Mouse (Mus musculus) urinary bladder, postnatal 14 days (tissue): ENCODE data around the gene Tle2.
A peak's percentile ranks its signal among the peaks of the same experiment; 100 is the strongest.

Experiments
- DNase-seq: peaks from one replicate; pipeline ENCODE4 v3.0.0; 2021; ENCODE audit warnings: low spot score

Gene Tle2

DNA sequence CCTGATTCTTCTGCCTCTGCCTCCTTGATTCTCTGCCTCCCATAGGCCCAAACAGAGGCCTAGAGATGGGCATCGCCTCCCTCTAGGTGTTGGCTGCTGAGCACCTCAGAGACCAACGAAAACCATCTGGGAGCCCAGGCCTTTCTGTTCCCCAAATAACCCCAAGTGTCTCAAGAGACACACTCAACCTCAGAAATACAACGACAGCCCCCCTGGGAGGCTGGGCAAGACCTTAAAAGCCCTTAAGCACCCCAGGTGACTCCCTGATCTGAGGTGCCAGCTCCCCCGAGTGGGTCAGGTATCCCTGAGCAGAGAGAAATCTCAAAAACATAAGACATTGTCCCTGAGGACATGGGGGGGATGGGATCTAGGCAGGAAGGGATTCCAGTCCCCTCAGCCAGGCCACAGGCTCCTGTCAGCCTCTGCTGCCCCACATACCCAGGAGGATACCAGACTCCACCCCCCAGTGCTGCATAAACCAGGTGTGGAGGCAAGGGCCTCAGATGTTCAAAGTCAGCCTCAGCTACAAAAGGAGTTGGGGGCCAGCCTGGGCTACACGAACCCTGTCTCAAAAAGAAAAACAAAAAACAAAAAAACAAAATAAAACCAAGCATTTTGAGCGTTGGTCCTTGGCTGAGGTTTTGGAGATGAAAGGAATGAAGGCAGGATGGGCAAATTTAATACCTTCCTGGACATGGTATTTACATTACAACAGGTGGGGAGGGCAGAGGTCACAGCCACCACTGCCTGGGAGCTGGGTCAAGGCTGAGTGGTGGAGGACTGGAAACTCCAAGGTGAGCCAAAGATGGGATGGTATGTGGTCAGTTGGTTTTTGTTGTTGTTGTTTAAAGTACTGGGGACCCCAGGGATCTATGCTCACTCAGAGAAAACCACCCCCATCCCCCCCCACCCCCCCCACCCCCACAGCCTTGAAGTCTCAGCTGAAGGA lies 20.3 kb upstream of the Tle2 start:
- no peak for DNase-seq

GRCm38 (mm10) chr10:81556282-81556681 lies 18.1 kb upstream of the Tle2 start:
- no peak for DNase-seq

- DNase-seq: no peak
Measured at GRCm38 (mm10) chr10:81557491-81557890, 16.9 kb upstream of the Tle2 start.

GRCm38 (mm10) chr10:81559163-81559626 lies 15.2 kb upstream of the Tle2 start, which contains the start of gene Aes:
Aes (plus strand) TSS chr10:81559488.
- peak; percentile 80 for DNase-seq

- peak; percentile 73 for DNase-seq
Measured at GRCm38 (mm10) chr10:81559627-81560539, 14.5 kb upstream of the Tle2 start.

DNA sequence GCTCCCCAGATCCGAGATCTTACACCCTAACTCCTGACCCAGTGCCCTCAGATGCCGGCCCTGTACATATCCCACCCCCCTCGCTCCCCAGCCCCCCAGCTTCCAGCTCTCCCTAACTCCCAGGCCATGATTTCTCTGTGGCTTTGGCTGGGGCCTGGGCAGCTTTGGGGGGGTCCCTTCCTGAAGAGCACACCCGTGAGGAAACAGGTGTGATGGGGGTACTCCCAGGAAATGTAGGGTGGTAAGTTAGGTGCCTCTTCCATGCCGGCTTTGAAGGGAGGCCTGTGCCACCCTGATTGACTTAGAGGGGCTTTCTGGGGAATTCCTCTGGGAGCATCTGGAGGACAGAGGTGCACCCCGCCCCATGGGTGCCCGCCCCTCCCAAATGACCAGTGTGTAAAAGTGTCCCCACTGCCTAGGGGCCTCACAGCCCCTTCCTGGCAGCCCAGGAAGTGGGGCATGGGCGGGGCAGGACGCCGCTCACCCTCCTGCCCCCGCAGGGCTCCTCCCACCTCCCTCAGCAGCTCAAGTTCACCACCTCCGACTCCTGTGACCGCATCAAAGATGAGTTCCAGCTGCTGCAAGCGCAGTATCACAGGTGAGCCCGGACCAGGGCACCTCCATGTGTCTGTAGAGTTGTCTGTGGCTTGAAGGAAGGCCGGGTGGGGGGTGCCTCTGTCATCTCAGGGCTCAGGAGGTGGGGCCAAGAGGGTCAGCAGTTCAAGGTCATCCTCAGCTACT lies 13.5 kb upstream of the Tle2 start:
- DNase-seq: no peak

DNA sequence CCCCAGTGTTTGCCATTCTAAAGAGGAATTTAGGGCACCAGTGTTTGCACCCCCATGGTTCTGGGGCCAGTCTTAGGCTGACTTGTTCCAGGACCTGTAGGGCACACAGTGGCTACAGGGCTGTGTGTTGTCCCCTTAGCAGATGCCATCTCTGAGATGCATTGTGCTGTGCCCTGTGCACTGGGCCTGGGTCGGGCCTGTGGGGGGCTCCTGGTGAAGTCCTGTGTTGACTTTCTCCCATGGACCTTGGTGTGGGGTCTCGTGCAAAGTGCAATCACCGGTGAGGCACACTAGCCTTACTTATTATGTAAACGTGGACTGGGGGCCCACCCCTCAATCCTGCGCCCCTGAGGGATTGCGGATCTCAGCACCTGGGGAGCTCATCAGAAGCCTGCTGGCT lies 11.9 kb upstream of the Tle2 start:
- no peak for DNase-seq

DNA sequence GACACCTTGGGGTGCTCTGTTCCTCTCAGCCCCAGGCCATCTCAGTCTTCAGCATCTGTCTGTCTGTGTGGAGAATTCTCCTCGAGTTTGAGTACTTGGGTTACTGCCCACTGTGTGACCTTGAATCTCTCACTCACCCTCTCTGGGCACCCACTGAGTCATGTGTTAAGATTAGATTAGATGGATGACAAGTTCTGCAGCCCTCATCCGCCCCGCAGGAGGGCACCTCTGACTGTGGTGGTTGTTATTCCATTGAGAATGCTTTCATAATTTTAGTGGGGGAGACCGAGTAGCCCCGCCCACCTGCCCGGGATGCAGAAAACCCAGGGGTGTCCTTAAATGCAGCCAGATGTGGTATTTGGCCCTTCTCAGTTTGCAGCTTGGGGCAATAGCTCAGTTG lies 10.9 kb upstream of the Tle2 start:
- DNase-seq: no peak

GRCm38 (mm10) chr10:81564216-81564615 lies 10.1 kb upstream of the Tle2 start:
- no peak for DNase-seq

GRCm38 (mm10) chr10:81564734-81565133 lies 9.6 kb upstream of the Tle2 start:
- DNase-seq: peak; percentile 68

DNA sequence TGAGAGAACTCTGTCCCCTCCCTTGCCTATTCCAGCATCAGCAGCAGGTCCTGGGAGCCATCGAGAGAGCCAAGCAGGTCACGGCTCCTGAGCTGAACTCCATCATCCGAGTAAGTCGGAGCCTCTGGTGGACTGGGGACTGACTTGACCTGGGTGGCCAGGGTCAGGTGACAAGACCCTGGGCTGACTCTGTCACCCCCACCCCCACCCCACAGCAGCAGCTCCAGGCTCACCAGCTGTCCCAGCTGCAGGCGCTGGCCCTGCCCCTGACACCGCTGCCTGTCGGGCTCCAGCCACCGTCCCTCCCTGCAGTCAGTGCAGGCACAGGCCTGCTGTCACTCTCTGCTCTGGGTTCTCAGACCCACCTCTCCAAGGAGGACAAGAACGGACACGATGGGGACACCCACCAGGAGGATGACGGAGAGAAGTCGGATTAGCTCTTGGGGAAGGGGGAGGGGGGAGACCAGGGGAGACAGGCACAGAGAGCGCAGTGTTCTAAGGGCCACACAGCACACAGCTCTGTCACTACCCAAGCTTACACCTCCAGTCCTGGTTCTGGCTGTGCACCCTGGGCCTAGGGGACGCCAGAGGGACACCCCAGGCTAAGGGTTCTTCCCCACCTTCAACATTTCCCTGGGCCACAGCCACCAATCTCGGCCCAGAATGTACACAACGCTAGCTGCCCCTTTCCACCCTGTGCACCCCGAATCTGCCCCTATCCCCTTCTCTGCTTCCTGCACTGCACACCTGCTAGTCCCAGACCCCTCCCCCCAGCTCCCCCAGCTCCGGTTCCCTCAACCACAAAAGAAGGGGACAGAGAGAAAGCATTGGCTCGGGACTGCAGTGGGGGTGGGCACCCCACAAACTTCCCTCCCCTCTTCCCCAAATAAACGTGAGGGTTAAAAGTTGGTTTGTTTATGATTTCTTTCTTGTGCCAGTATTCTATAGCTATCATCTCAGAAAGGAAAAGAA lies 8.8 kb upstream of the Tle2 start:
- no peak for DNase-seq

GRCm38 (mm10) chr10:81568381-81569191 lies 5.8 kb upstream of the Tle2 start:
- DNase-seq: peak; percentile 45

- no peak for DNase-seq
Measured at GRCm38 (mm10) chr10:81569507-81570237, 4.7 kb upstream of the Tle2 start.

DNA sequence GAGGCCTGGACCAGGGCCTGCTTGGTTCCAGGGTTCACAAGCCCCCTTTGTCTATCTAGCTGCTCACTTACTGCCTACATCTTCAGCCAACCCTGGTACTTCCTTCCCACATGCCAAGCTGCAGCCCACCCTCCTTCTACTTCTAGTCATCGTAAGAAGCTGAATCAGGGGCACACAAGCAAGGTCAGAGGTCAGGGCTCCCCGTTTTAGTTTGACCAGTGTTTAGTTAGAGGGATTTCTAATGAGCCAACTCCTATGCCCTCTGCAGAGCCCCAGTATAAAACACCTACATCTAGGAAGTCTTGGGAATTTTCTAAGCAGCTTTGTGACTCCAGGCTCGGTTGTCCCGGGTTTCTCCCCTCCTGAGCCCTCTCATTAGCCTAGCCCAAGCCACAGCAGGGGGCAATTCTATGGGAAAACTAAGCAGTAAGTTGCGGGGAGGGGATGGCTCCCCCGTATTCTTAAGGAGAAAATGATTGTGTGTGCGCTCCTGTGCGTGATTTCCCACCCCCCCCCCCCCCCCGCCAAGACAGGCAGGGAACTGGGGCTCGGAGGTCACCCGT lies 4.0 kb upstream of the Tle2 start:
- no peak for DNase-seq

GRCm38 (mm10) chr10:81570831-81571500 lies 3.4 kb upstream of the Tle2 start:
- peak; percentile 95 for DNase-seq

DNA sequence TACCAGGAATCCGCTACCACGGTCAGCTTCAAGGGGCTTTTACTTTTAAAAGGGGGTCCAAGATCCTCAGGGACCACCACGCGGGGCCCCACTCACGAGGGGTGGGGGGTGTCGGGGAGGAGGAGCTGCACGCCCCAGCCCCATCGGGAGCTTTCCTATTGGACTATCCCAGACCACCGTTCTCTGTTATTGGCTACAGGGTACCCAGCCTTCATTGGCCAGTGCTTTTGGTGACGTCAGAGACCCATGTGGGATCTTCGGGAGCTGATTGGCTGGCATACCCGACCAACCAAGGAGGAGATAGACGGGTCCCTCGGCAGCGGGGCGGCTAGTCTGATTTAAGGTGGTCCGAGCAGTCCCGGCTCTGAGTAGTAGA lies 2.9 kb upstream of the Tle2 start:
- DNase-seq: peak; percentile 99

DNA sequence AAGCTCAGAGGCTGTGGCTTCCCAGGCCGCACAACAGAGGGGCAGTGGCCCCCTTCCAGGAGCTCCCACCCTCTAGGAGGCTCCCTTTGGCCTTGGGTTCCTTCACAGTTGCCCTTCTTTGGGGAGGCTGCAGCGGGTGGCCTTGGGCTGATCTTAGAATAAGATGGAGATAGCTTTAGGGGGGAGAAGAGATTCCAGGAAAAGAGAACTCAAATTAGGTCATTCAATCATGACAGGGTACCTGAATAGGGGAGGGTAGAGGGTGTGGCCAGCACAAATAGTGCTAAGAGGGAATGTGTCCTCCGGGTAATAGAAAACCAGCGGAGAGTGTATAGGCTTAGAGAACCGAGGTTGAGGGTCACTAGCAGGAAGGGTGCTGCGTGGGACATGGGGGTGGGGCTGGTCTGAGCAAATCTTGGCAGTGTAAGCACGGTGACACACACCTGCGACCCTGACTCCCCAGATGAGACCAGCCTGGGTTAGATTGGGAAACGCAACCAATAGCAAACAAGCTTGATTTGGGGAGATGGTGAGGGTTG lies 2.2 kb upstream of the Tle2 start:
- DNase-seq: no peak

- DNase-seq: peak; percentile 73
Measured at GRCm38 (mm10) chr10:81572975-81573374, 1.4 kb upstream of the Tle2 start.
